ENCODE assay signal across 1 mouse cellular context in the genomic region with DNA sequence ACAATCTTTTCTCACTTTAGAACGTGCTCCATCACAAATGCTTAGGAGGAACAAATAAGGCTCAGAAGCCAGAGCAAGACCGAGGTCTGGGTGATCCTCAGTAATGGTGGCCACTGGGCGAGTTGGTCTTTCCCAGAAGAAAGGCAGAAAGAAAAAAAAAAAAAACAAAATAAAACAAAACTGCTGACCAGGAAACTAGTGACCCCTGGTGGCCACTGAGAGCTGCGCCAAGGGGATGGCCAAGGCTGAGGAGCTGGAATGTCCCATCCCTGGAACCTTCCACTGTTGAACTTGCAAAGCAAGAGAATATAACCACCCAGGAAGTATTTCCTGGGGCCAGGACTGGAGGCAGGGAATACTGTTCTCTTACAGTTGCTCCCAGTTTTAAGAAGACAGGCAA.
TF ChIP-seq lines count a peak whose summit lies in the region.

No protein-coding gene starts in this region.

TF ChIP-seq in MEL, 35 proteins besides CTCF, POLR2A, EP300 and RAD21 (continued from another document):
- TF ChIP-seq E2F4 (IDR thresholded peaks at IDR 0.05; ENCODE audit: borderline replicate concordance, low read depth, low read length), result no peak
- TF ChIP-seq HCFC1 (IDR thresholded peaks at IDR 0.05; ENCODE audit: low read depth, low read length), result no peak
- TF ChIP-seq SIN3A (IDR thresholded peaks at IDR 0.05; ENCODE audit: low read length), result no peak
- TF ChIP-seq KAT2A (conservative IDR thresholded peaks at IDR 0.05; ENCODE audit: low read depth, low read length), result no peak
- no peak for TF ChIP-seq MYB (IDR thresholded peaks at IDR 0.05; ENCODE audit: low read depth, low read length)
- no peak for TF ChIP-seq BHLHE40 (IDR thresholded peaks at IDR 0.05; ENCODE audit: borderline replicate concordance, low read depth, low read length)
- TF ChIP-seq RCOR1 (IDR thresholded peaks at IDR 0.05; ENCODE audit: low read depth, low read length), result no peak
- no peak for TF ChIP-seq UBTF (IDR thresholded peaks at IDR 0.05; ENCODE audit: borderline replicate concordance, insufficient read depth, low read depth, low read length)
- 0 out of 2 replicates have a peak, but pooled peaks have one; percentile 18 for TF ChIP-seq JUND (IDR thresholded peaks at IDR 0.05; ENCODE audit: low read depth, low read length)
- 0 out of 2 replicates have a peak, but pooled peaks have one; percentile 13 for TF ChIP-seq ELF1 (IDR thresholded peaks at IDR 0.05; ENCODE audit: low read depth, low read length)
- no peak for TF ChIP-seq TCF12 (IDR thresholded peaks at IDR 0.05; ENCODE audit: low read depth, low read length)
- no peak for TF ChIP-seq ZMIZ1 (IDR thresholded peaks at IDR 0.05; ENCODE audit: low read depth, low read length)
- no peak for TF ChIP-seq MAFK (IDR thresholded peaks at IDR 0.05; ENCODE audit: borderline replicate concordance, low read depth, low read length)
- TF ChIP-seq MYC (IDR thresholded peaks at IDR 0.05; ENCODE audit: low read depth, low read length), result no peak
- TF ChIP-seq POLR2AphosphoS5 (IDR thresholded peaks at IDR 0.05; ENCODE audit: borderline replicate concordance, low read depth, low read length), result no peak
- TF ChIP-seq USF2 (IDR thresholded peaks at IDR 0.05; ENCODE audit: borderline replicate concordance in 1 of 2, insufficient read depth in 1 of 2, low read depth in 1 of 2, low read length in 2 of 2), result no peak
- TF ChIP-seq MAX (IDR thresholded peaks at IDR 0.05; ENCODE audit: low read length), result no peak
- no peak for TF ChIP-seq MEF2A (IDR thresholded peaks at IDR 0.05; ENCODE audit: extremely low read depth, insufficient replicate concordance, low read depth, low read length, poor library complexity, severe bottlenecking)
